Mouse (Mus musculus) neural tube, embryonic 10.5 days (tissue): Measurements from ENCODE around the gene Txk.

Experiments used
- DNase-seq: peaks from one replicate; pipeline ENCODE4 v3.0.0-alpha.2; 2017; ENCODE audit warnings: low spot score; ENCODE audit errors: extremely low spot score

The Txk gene

DNA sequence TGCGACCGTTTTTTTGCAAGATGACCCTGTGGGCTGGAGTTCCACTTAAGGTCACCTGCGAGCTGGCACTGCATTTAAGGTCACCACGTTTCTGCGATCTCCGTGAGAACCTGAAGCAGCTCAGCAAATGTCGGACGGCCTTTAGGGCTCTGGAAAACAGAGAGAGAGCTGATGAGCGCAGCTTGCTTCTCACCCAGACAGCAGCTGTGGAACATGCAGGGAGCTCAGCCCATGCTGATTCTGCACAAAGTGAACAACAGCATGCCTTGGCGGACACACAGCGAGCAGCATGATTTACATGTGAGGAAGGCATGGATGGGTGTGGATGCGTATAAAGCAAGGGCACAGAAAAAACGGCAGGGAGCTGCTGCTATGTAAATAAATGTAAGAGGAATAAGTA is 56.1 kb downstream of the Txk start:
- DNase-seq = no peak

DNA sequence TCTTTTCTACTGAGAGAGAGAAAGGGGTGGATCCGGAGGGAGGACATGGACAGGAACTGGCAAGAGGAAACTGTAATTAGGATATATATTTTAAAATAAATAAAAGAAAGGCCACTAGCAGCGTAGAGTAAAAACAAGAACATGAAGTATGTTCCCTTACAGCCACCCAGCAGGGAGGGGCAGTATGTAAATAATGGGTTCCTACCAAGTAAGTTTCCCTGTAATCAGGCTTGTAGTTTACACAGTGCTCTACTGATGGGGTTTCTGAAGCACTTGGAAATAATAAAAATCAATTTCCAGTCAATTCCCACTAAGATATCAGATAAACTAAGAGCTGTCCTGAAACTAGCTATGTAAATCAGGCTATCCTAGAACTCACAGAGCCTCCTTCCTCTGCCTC is 57.9 kb downstream of the Txk start:
- no peak for DNase-seq

DNA sequence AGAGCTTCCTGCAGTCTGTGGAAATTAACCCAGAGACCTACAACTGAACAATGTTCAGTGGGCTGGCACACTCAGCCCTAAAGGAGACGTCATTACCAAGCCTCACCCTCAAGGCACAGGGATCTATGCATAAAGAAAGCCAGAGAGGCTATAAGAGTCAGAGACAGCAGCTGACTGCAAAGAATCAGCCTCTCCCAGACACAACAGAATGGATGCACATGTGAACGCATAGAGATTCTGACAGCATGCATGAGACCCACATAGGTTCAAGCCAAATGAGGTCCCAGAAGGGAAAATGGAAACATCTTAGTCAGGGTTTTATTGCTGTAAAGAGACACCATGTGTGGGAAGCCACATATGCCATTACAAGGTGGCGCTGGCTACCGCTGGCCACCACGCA is 62.1 kb downstream of the Txk start:
- no peak for DNase-seq

DNA sequence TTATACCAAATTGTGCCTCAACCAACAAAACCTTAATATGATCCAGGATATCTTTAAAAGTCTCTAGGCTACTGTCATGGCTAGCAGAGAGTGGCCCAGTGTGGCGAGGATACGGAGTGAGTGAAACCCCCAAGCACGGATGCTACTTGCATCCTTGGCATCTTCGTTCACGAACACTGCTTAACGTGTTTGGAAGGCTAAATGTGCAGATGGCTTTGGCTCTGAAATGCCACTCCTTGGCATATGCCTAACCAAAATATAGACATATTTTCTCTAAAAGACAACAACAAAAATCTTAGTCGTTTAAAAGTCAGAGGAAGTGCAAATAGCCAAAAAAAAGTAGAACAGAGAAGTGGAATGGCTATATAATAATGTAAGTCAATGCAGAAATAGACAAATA is 63.0 kb downstream of the Txk start:
- no peak for DNase-seq

DNA sequence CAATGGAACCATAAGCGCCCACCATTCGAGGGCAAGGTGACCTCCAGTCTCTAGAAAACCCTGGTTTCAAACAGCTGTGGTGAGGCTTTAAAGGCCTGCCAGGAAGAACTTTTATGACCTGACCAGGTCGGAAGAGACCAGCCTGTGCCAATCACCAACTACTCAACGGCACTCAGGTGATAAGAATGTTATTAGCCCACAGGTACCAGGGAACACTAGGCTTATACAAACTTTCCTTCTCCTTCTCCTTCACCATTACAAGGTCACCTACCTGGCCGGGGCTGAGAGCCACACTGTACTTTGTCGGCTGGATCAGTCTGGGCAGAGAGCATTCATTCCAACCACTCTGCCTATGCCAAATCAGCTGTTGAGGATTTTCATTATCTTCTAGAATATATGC is 71.1 kb downstream of the Txk start:
- DNase-seq = no peak

DNA sequence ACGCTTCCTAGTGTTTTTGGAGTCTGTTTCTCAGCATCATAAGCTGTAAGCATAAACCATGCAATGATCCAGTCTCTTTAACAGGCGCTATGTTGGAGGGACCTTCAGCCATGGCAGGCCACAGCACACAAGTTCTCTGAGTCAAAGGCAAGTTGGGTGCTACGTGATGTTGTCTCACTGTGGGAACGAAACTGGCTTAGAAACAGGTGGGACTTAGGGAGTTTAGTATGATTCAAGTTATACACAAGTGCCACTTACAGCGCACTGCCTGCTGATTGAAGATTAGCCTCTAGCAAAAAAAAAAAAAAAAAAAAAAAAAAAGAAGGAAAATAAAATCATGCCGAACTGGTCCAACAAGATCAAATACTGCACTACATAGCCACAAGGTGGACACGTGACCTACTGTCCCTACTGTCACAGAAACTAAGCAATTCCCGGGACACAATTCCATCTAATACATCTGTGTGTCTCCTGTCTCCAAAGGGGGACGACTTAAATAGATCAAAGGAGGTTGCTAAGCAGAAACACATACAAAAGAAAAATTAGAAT is 77.5 kb downstream of the Txk start:
- DNase-seq = no peak

DNA sequence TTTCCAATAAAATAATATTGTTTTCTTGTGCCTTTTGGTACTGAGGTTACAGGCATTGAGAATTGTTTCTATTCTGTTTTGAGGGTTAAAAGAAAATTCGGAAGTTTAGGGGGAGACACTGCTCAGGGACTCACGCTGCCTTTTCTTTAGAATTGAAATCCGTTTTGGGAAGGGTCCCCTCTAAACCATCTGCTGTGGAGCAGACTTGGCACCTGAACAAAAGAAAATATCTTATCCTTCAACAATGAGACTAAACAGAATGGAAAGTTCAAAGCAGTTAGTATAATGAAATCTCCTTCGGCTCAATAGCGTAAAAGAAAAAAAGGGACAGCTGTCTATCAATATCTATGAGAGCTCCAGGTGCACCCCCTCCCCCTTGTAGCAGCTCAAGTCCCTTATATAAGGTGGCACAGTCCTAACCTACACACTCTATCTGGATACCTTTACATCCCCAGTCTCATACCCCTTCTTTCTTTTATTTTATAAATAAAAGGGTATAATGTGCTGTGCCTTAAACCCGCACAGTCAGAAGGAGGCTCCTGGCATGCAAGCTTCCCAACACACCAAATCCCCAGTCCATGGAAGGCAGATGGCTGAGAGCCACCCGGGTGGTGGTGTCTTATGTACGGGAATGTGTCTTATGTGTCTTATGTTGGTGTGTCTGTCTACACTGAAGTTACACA is 81.4 kb downstream of the Txk start:
- no peak for DNase-seq

DNA sequence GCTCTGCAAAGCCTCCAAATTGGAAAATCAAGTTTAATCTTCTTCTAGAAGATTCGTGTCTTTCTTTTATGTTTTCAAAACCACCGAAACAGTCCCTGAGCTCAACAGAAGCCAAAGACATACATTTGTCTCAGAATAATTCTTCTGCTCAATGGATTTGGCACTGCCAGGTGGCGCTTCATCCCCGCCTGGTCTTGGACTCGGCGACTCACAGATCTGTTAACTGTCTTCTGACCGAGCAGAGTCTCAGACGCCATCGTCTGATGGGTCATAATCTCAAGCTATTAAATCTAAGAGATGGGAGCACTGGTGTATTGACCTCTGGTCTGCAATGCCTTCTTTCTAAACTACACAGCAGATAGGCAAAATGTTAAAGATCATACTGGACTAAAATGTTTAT is 84.2 kb downstream of the Txk start:
- DNase-seq = no peak

DNA sequence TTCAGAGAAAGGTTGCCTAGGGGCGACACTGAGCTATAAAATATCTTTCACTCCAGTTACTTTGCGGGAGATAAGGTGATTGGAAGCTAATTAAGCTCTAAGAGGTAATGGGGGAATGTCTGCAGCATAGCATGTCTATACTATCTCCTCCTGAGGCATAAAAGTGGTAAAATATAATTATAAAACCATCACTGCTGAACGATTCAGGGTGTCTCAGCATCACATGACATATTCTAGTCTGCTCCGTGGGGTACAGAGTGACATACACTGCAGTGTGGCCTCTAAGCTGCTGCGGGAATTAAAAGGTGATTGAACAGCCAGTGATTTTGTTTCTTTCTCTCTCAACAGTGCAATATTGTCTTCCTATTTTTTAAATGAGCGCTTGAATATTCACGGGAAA is 86.1 kb downstream of the Txk start:
- no peak for DNase-seq

DNA sequence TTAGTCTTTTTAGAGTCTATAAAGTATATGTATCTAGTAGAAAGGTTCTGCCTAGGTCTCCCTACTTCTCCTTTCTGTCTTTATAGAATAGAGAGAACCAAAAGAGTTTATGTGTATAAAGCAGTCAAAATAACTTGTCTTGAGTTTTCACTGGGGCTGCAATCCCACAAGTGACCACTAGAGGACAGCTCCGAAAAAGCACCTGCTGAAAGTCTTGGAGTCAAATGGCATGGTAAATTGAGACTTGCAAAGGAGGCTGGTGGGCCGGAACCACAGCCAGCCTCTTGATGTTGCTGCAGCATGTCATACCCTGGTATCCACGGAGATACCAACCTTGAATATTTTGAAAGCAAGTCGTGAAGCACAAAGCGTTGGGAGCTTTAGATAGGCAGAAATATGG is 87.3 kb downstream of the Txk start:
- DNase-seq = peak; percentile 65

DNA sequence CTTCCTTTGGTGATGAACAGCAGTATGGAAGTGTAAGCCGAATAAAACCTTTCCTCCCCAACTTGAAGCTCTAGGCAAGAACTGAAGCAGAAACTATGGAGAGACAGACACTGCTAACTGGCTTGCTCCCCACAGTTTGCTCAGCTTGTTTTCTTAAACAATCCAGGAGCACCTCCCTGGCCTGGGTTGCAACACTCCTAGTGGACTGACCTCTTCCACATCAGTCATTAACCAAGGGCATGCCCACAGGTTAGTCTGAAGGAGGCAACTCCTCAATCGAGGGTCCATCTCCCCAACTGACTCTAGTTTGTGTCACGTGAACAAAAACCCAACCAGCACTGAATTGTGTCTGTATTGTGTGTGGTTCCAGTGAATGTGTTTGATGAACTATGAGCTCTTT is 87.7 kb downstream of the Txk start:
- no peak for DNase-seq

DNA sequence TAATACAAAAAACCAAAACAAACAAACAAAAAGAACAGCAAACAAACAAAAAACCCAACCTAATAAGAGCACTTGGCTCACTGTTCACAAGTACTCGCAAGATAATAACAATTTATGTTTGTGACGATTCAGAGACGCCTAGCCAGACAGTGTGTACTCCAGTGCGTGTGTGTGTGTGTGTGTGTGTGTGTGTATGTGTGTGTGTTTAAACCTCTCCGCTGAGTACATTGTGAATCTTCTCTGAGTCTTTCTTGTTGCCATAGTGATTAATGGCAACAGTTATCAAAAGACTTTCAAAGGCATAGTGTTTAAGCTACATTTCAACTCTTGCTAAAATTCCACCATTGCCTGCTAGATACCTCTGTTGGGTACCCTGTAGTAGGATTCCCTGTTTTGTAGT is 88.5 kb downstream of the Txk start:
- DNase-seq = no peak

DNA sequence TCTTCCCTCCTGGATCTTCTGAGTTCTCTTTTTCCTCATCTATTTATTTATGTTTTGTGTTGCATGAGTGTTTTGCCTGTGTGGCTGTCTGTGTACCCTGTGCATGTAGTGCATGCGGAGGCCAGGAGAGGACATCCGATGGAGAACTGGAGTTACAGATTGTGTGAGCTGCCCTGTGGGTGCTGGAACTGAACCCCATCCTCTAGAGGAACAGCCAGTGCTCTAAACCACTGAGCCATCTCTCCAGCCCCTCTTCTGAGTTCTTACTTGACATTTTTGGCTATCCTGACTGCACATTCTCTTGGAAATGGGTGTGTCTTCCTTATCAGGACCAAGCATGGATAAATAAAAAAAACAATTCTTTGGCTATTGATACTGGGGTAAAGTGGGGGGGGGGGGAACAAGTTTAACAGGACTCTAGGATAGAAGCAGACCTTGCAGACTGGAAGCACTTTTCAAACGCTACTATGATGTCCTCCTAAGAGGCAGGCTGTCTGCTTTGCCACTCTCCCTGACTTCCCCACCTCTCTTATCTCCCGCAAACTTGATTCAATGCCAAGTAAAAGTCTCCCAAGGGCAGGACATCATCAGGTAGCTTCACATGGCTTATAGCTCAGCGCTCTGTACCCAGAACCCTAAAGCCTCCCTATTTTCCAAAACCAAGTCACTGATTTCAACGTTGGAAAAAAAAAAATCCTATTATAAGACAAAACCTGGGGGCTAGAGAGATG is 91.4 kb downstream of the Txk start:
- no peak for DNase-seq

DNA sequence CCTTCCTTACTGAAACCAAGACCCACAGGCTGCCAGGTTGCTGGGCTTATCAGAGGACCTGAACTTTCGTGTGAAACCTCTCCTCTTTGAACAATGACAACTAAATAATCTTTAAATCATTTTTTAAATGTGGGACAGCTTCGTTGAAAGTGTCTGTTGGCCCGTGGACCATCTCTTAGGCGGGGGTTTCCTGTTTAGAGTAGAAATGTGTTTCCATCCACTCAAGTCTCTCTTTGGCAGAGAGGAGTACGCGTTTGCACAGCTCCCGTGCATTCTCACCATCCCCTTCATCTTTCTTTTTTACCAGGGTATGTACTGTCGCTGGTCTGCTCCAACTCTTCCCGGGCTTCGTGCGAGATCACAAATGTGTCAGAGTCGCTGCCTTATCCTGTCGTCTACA is 94.2 kb downstream of the Txk start:
- DNase-seq = no peak

DNA sequence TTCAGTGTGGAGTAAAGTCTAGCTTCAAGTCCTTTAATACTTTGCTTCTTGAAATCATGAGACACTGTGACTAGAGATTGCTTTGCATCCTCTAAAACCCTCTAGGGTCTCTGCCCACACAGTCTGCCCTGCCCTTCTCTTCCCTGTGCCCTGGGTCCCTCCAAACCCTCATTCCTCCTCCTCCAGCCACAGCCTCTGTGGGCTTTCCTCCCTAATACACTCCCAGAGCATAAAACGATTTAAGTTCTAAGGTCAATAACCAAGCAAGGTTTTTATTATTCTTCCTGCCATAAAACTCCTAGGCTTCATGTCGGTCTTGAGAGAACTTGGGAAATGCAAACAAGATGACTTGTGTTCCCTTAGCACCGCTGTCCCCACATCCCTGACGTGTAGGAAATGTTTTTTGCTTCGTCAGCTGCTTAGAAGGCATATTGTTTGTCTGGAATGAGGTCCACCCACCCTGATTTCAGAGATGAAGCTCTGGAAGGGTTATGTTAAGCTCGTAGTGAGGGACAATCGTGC is 96.2 kb downstream of the Txk start:
- no peak for DNase-seq

DNA sequence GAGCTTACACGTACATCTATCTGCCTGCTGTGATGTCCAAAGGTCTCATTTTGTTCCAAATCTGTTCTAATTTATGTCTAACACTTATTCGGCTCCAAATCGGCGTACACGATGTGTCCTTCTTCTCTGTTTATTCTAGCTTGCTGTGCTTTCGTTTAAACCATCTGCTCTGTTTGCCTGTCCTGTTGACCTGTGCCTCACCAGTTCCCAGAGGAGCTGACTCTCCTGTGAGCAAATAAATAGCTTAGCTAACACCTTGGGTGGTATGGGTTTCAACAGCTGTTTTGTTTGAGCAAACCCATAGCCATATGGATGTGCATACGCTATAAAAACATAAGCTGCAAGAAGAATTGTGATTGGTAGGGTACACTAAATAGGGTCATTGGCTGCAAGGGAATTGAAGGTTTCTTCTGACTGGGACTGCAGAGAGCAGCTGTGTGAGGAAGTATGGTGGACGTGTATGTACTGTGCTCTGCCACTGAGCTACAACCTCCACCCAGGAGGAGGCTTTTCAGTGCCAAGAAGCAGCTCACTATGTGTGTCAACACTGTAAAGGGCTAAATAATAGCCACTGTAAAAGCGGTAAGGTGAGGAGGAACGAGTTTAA is 99.4 kb downstream of the Txk start:
- no peak for DNase-seq

DNA sequence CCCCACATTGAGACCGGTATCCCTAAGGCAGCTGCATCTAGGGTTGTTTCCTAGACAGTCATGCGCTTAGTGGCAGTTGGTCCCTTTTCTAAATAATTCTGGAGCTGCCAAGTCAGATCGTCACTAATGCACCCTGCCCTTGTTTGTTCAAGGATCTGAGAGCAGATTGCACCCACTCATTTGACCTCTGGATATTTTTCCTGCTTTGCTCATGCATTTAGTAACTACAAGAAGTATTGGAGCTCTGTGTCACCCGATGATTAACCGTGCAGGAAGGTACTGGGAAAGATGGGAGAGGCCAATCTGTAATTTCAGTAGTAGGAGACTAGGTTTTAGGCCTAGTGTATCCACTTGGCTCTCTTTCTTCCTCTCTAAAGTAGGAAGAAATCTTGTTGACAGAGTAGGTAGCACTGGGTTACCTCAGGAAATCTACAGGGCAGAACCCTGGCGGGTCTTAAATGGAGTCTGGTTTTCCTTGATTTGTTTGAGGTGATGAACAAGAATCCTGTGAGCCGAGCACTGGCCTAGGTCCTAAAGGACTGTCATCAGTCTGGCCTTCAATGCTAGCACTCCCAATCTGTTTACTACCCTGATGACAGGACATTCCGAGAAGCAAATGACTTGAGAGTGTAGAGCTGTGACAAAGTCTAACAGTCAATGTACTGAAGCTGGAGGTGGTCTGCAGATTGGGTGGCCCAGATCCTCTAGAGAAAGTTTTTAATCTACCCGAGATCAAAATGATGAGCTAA is 103.4 kb downstream of the Txk start:
- DNase-seq = no peak

DNA sequence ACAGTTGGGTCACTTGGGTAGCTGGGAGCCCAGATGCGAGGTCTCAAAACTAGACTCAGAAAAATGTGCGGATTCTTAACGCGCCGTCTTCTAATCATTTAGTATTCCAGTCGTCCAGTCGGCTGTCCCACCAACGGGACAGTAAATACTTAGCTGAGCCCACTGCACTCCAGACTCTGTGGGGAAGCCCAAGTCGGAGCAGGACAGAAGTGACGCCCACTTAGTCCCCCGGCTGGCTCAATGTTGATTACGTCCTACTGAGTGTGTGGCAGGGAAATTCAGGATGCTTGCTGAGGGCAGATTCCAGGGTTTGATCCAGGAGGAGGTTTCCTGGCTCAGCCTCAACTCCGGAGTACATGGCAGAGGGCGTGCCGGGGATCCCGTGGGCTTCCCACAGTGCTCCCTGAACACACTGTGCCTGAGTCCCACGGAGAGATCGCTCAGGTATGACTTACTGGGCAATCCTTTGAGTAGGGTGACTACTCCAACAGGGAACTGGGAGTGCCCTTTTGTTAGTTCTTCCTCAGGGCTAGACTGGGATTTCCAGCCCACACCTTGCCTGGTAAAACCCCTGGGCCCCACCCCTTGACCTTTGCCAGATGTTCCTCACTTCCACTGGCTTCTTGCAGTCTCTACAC is 104.5 kb downstream of the Txk start:
- peak; percentile 30 for DNase-seq

DNA sequence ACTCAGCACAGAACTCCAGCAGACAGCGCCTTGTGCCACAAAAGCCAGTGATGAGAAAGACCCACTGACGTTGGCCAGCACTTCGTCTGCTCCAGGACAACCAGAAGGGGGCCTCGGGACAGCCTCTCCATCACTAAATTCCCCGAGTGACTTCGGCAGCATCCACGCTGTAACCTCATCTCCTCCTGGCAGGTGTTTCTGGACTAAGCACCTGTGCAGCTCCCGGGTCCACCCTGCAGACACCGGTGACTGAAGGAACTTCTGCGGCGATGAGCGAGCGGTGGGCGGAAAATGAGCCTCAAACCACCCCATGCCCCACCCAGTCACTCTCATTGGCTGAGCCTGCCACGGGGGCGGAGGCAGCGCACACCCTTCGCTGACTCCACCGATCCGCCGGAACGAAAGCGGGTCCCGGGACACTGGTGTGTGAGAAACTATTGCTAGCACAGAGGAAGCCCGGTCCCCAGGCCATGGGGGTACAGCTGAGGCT is 105.1 kb downstream of the Txk start, which contains the start of gene Nipal1:
Gene Nipal1 (plus strand): TSS at position 378 of the 490 bp plus-strand sequence.
- peak; percentile 83 for DNase-seq

DNA sequence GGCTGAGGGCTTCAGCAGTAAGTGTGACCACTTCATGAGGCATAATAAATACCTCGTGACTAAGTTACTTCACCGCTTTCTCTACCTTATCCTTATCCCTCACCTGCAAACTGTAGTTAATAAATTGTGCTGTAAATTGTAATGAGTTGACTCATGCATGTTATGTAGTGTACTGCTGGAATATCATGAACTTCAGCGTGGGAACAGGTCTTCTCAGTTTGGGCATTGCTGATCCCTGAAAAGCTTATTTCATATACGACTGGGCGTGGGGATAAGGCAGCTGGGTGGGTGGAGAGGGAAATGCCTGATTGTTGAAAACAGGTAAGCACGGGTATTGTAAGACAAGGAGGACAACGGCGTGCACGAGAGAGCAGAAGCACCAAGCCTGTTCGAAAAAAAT is 105.6 kb downstream of the Txk start:
- DNase-seq = no peak

DNA sequence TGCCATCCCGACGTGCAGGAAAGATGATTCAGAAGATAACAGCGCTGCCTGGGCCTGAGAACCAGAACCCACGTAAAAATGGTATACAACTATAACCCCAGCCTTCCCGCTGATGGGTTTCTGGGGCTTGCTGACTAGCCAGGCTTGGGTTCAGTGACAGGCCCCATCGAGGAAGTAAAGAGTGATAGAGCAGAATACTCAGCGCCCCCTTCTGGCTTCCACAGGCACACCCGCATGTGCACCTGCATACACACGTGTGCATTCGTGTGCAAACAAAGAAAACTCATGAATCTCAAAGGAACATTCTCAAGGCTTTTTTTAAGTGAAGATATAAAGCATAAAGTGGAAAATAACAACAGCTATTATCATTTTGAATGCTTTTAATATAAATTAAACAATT is 106.4 kb downstream of the Txk start:
- no peak for DNase-seq
